Mouse (Mus musculus): ENCODE measurements around the gene Olfr263. TPM values are rescaled to one million over a fixed set of nuclear protein-coding genes. Genes with fewer than 3 reads are reported as not detected.

The Olfr263 gene
- total and polyA plus RNA-seq, 3 experiments = 0.11 TPM; not detected in 2

GRCm38 (mm10) chr13:21168371-21169011 lies 39.1 kb downstream of the Olfr263 start:
- TF ChIP-seq GATA1 (IDR thresholded peaks at IDR 0.05; ENCODE audit: borderline replicate concordance, low read length) (no peak), CTCF (IDR thresholded peaks at IDR 0.05; ENCODE audit: low read depth, low read length) (no peak), POLR2AphosphoS5 (IDR thresholded peaks at IDR 0.05; ENCODE audit: insufficient replicate concordance, low read depth, low read length) (no peak), GATA2 (IDR thresholded peaks at IDR 0.05; ENCODE audit: borderline replicate concordance, low read depth, low read length) (no peak), TAL1 (conservative IDR thresholded peaks at IDR 0.05; ENCODE audit: low read depth, low read length) (no peak)
- ATAC-seq (ENCODE audit: extremely low read depth, insufficient number of reproducible peaks, low FRiP score, poor library complexity, severe bottlenecking) = no peak
- no peaks in the 10 kb centered on the region for H3K36me3 ChIP-seq (replicated peaks)
- H3K4me3 ChIP-seq (ENCODE audit: low read depth, low read length) = peak overlapping the region; percentile 70
- DNase-seq (ENCODE audit: low spot score) = peak; percentile 8
- peaks cover 4% of the 10 kb centered on the region for H3K27me3 ChIP-seq (ENCODE audit: insufficient read depth, low read length)
- peaks cover 51% of the 10 kb centered on the region for H3K4me1 ChIP-seq (ENCODE audit: insufficient read depth, low read depth, low read length)
- H3K9me3 ChIP-seq (replicated peaks) = no peaks in the 10 kb centered on the region

- peaks cover 47% of the 10 kb centered on the region for H3K4me1 ChIP-seq (ENCODE audit: insufficient read depth, low read depth, low read length)
- DNase-seq (ENCODE audit: low spot score) (no peak), ATAC-seq (ENCODE audit: extremely low read depth, insufficient number of reproducible peaks, low FRiP score, poor library complexity, severe bottlenecking) (no peak)
- TF ChIP-seq POLR2AphosphoS5 (IDR thresholded peaks at IDR 0.05; ENCODE audit: insufficient replicate concordance, low read depth, low read length) = no peak
- no peak for TF ChIP-seq CTCF (IDR thresholded peaks at IDR 0.05; ENCODE audit: low read depth, low read length)
- TF ChIP-seq GATA2 (IDR thresholded peaks at IDR 0.05; ENCODE audit: borderline replicate concordance, low read depth, low read length) = no peak
- H3K9me3 ChIP-seq (replicated peaks) = no peaks in the 10 kb centered on the region
- H3K36me3 ChIP-seq (replicated peaks) = no peaks in the 10 kb centered on the region
- peak overlapping the region; percentile 70 for H3K4me3 ChIP-seq (ENCODE audit: low read depth, low read length)
- peaks cover 4% of the 10 kb centered on the region for H3K27me3 ChIP-seq (ENCODE audit: insufficient read depth, low read length)
Measured at GRCm38 (mm10) chr13:21169121-21169656, 39.8 kb downstream of the Olfr263 start.

GRCm38 (mm10) chr13:21169657-21170430 lies 40.4 kb downstream of the Olfr263 start:
- Histone ChIP-seq H3K36me3 (replicated peaks) (no peaks in the 10 kb centered on the region), H3K4me3 (ENCODE audit: low read depth, low read length) (peak overlapping the region; percentile 69), H3K27me3 (ENCODE audit: insufficient read depth, low read length) (peaks cover 1% of the 10 kb centered on the region; the same call in 1 of the 2 replicates), H3K9me3 (replicated peaks) (no peaks in the 10 kb centered on the region), H3K4me1 (ENCODE audit: insufficient read depth, low read depth, low read length) (peaks cover 51% of the 10 kb centered on the region)
- ATAC-seq (ENCODE audit: extremely low read depth, insufficient number of reproducible peaks, low FRiP score, poor library complexity, severe bottlenecking) (peak; percentile 38; the same call in 1 of the 2 replicates), DNase-seq (ENCODE audit: low spot score) (peak; percentile 14)
- no peak for TF ChIP-seq TAL1 (conservative IDR thresholded peaks at IDR 0.05; ENCODE audit: low read depth, low read length)

GRCm38 (mm10) chr13:21170431-21171155 lies 41.2 kb downstream of the Olfr263 start:
- H3K36me3 ChIP-seq (replicated peaks) = no peaks in the 10 kb centered on the region
- no peaks in the 10 kb centered on the region for H3K9me3 ChIP-seq (replicated peaks)
- H3K4me1 ChIP-seq (ENCODE audit: insufficient read depth, low read depth, low read length) = peaks cover 56% of the 10 kb centered on the region
- TF ChIP-seq GATA2 (IDR thresholded peaks at IDR 0.05; ENCODE audit: borderline replicate concordance, low read depth, low read length) = no peak
- TF ChIP-seq POLR2AphosphoS5 (IDR thresholded peaks at IDR 0.05; ENCODE audit: insufficient replicate concordance, low read depth, low read length) = no peak
- no peak for TF ChIP-seq GATA1 (IDR thresholded peaks at IDR 0.05; ENCODE audit: borderline replicate concordance, low read length)
- TF ChIP-seq CTCF (IDR thresholded peaks at IDR 0.05; ENCODE audit: low read depth, low read length) = no peak
- no peak for TF ChIP-seq TAL1 (conservative IDR thresholded peaks at IDR 0.05; ENCODE audit: low read depth, low read length)
- ATAC-seq (ENCODE audit: extremely low read depth, insufficient number of reproducible peaks, low FRiP score, poor library complexity, severe bottlenecking) (no peak), DNase-seq (ENCODE audit: low spot score) (no peak)
- H3K27me3 ChIP-seq (ENCODE audit: insufficient read depth, low read length) = no peaks in the 10 kb centered on the region; the same call in 1 of the 2 replicates
- H3K4me3 ChIP-seq (ENCODE audit: low read depth, low read length) = peak overlapping the region; percentile 69; the same call in 1 of the 2 replicates

GRCm38 (mm10) chr13:21171156-21171530 lies 41.7 kb downstream of the Olfr263 start:
- peak overlapping the region; percentile 62; the same call in 1 of the 2 replicates for H3K4me3 ChIP-seq (ENCODE audit: low read depth, low read length)
- TF ChIP-seq TAL1 (conservative IDR thresholded peaks at IDR 0.05; ENCODE audit: low read depth, low read length) (no peak), POLR2AphosphoS5 (IDR thresholded peaks at IDR 0.05; ENCODE audit: insufficient replicate concordance, low read depth, low read length) (no peak), CTCF (IDR thresholded peaks at IDR 0.05; ENCODE audit: low read depth, low read length) (no peak), GATA2 (IDR thresholded peaks at IDR 0.05; ENCODE audit: borderline replicate concordance, low read depth, low read length) (no peak), GATA1 (IDR thresholded peaks at IDR 0.05; ENCODE audit: borderline replicate concordance, low read length) (no peak)
- no peak for DNase-seq (ENCODE audit: low spot score)

GRCm38 (mm10) chr13:21171600-21172150 lies 42.2 kb downstream of the Olfr263 start:
- ATAC-seq (ENCODE audit: extremely low read depth, insufficient number of reproducible peaks, low FRiP score, poor library complexity, severe bottlenecking) (no peak), DNase-seq (ENCODE audit: low spot score) (no peak)
- peak overlapping the region; percentile 59 for H3K4me3 ChIP-seq (ENCODE audit: low read depth, low read length)
- H3K4me1 ChIP-seq (ENCODE audit: insufficient read depth, low read depth, low read length) = peaks cover 51% of the 10 kb centered on the region
- H3K36me3 ChIP-seq (replicated peaks) = no peaks in the 10 kb centered on the region
- no peaks in the 10 kb centered on the region for H3K27me3 ChIP-seq (ENCODE audit: insufficient read depth, low read length)
- no peak for TF ChIP-seq TAL1 (conservative IDR thresholded peaks at IDR 0.05; ENCODE audit: low read depth, low read length)
- no peak for TF ChIP-seq POLR2AphosphoS5 (IDR thresholded peaks at IDR 0.05; ENCODE audit: insufficient replicate concordance, low read depth, low read length)
- no peak for TF ChIP-seq GATA2 (IDR thresholded peaks at IDR 0.05; ENCODE audit: borderline replicate concordance, low read depth, low read length)
- TF ChIP-seq CTCF (IDR thresholded peaks at IDR 0.05; ENCODE audit: low read depth, low read length) = no peak
- no peak for TF ChIP-seq GATA1 (IDR thresholded peaks at IDR 0.05; ENCODE audit: borderline replicate concordance, low read length)
- no peaks in the 10 kb centered on the region for H3K9me3 ChIP-seq (replicated peaks)

More at GRCm38 (mm10) chr13:21171156-21171530, 41.7 kb downstream of the Olfr263 start:
- Histone ChIP-seq H3K9me3 (replicated peaks) (no peaks in the 10 kb centered on the region), H3K36me3 (replicated peaks) (no peaks in the 10 kb centered on the region), H3K4me1 (ENCODE audit: insufficient read depth, low read depth, low read length) (peaks cover 53% of the 10 kb centered on the region), H3K27me3 (ENCODE audit: insufficient read depth, low read length) (no peaks in the 10 kb centered on the region)
- no peak for ATAC-seq (ENCODE audit: extremely low read depth, insufficient number of reproducible peaks, low FRiP score, poor library complexity, severe bottlenecking)
